Mouse (Mus musculus): ENCODE measurements at regions not wholly inside any gene's neighbourhood (a gene's known extent, or its start where the extent isn't known, plus 50 kb on each side); places are given as distances from the start of the nearest gene placed in this dataset.
A peak's percentile ranks its signal among the peaks of the same experiment; 100 is the strongest.
"Not testable (repeated sequence)": the region's sequence is repeated elsewhere in the genome, so short reads cannot be mapped to it uniquely, and the experiment has no call there.

DNA sequence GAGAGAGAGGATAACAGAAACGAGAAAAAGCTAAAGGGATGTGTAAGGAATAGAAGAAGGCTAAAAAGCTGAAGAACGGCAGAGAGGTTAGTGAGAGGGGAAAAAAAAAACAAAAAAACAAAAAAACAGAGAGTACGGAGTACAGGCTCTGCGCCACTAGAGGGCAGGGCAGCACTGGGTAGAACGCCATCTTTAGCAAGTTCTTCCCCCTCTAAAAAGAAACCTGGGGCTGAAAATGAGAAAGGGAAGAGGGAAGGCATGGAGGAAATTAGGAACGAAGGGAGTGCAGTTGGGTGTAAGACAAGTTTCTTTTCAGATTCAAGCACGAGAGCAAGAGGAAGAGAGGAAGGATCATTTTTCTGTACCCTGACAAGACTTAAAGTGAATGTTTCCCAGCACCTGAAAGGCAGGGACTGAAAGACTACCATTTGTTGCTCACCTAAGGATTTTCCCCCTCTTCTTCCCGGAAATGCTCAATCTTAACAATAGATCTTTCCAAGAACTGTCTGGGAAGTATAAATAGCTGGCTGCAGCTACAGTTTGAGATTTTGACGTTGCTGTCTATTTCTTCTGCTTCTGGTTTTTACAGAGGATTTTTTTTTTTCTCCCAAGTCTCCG is 195.6 kb downstream of the Fam198b start:
- peak; percentile 77 to 85 for DNase-seq

GRCm38 (mm10) chr3:80081210-80081609 is 196.9 kb downstream of the Fam198b start:
- no peak for DNase-seq

- DNase-seq, result no peak
These were observed 198.6 kb downstream of the Fam198b start for GRCm38 (mm10) chr3:80082780-80083519.

DNA sequence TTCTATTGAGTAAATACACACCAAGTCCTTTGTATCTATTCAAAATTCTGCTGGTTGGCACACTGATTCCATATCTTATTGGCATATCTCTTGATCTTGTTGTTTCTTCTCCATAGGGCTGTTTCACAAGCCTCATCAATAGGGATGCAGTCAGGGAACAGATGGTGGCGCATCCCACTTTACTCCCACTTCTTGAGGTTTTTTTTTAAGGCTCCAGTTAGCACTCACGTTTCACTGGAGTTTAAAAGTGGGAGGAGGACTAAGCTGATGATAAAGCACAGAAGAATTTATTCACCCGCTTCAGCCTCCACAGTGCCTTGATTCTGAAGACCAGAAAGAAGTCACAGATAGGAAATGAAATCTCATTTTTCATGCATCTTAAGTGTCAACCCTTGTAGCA is 199.8 kb downstream of the Fam198b start:
- no peak for DNase-seq

DNA sequence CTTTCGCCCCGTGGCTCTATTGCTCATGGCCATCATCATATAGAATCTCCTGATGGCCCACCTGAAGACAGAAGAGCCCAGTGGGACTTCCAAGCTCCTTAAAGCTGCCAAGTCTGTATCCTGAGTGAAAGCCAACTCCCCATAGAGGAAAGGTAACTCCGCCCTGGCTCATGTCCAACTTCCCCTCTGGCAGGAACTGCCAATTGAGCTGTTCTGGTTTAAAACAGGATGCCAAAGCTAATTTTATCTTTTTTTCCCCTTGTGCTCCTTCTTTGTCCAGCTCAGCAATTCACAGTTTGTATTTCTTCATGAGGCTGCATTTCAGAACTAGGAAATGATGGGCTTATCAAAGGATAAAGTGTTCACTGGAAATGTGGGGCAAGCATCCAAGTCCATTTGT is 215.3 kb downstream of the Fam198b start:
- DNase-seq, result peak; percentile 43 to 55

GRCm38 (mm10) chr3:80120177-80120736 is 235.9 kb downstream of the Fam198b start:
- no peak for DNase-seq

GRCm38 (mm10) chr3:80123666-80124065 is 239.3 kb downstream of the Fam198b start:
- DNase-seq, result no peak

DNA sequence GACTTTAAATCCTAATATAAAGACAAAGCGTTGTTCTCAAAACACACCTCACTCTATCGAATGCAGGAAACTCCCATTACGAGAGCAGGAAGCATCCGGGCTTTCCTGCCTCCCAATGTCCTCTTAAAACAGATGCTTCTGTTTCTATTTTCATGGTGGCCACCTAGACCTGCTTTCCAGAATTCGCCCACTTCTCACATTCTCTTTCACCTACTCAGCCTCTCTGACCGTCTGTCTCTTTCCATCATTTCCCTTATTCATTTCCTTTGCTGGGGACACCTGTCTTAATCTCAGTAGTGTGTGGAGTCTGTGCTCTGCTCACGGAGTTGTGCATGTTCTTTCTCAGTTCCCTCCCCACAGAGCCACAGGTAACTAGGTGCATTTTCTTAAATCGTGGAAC is 240.3 kb downstream of the Fam198b start:
- no peak for DNase-seq

DNA sequence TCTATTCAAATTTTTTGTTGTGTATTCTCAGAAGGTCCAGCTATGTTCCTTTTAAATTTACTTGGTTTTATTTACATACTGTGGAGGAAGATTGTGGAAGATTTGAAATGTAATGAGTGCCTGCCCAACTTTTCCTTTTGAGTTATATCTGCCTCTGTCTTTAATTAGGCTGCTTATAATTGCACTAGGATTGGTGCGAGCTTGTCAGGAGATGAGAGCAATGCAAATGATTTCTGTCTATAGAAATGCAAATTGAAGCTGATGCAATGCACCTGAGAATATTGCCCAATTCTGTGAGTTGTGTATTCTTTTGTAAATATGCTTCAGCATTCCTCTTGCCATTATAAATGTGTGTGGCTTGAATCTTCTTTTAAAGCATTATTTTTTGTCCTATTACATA is 257.4 kb downstream of the Fam198b start:
- no peak for DNase-seq

DNA sequence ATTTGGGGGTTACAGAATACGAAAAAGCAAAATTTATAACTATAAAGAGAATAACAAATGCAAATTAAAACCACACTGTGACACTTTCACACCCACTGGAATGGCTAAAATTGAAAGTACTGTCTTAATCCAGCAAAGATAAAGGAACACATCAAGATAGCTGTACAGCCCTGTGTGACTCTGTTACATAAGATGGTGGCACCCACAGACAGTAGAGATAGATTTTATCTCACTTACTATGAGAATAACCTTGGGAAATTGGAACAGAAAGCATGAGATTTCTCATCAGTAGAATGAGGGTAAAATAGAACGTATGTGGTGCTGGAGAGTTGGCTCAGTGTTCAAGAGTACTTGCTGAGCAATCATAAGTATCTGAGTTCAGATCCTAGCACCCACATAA is 276.1 kb downstream of the Fam198b start:
- DNase-seq, result no peak

GRCm38 (mm10) chr3:80181749-80182148 is 297.4 kb downstream of the Fam198b start:
- no peak for DNase-seq

GRCm38 (mm10) chr3:80182161-80182560 is 297.8 kb downstream of the Fam198b start:
- not testable (repeated sequence) for DNase-seq

DNA sequence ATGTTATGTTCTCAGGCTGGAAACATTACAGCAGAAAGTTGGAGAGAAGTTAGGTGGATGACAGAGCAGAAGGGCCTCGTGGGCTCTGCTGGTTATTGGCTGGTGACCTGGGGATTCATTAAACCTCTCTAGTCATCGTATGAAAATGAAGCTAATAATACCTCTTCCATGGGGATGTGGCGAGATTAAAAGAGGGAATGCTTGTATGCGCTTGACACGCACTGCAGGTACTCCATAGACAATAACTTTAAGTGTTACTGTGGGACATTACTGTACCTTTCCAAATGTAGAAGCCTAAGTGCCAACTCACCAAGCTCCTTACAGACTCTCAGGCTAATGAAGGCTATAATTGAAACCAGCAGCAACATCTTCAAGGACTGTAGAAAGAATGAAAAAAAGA is 303.1 kb downstream of the Fam198b start:
- DNase-seq, result no peak

DNA sequence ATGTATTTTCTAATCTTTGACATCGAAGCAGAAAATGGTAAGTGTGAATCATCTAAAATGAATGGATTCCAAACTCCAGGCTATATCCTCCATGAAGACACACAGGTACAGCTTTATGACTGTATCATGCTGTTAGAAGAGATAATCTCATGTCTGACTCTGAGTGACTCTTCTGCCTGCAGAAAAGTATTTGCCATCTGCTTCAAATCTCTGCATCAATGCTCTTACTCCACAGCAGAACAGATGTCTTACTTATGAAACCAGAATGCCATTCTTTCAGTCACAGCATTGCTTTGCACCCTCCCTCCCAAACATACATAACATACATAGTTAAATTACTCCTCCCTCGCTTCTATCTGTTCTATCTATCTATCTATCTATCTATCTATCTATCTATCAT is 316.6 kb downstream of the Fam198b start:
- no peak for DNase-seq

- peak; percentile 34 to 65 for DNase-seq
These were observed 320.5 kb downstream of the Fam198b start for GRCm38 (mm10) chr3:80204821-80205220.

DNA sequence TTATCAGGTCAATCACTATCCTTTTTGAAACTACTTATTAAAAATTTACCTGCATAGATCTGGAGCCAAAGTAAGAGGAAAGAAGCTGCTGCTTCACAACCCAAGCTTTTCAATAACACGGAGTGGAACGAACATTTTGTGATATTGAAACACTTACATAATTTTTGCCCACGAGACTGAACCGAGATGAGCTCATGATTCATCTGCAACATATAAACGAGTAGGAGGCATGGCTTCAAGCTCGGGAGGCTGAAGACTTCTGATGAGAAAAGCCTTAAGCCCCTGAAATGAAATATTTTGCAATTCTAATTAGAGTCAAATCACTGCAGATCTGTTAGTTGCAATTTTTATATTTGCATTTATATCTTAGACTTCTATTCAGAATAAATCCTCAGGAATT is 321.0 kb downstream of the Fam198b start:
- no peak for DNase-seq

DNA sequence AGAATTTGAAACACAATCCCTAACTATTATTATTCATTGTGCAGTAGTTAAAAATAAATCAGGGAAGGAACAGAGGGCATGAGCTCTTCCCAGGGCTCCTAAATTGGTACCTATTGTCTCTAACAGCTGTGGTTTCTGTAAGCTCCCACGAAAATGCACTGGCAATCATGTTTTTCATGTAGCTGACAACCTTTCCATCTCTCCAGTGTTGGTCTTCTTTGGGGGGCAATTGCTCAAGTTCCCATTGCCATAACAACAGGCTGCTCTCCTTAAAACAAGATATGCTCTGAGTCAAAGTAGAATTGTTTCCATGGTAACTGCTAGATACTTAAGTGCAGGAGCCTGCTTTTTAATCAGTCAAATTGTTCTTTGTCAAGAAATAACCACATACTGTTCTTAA is 322.7 kb downstream of the Fam198b start:
- no peak for DNase-seq

DNA sequence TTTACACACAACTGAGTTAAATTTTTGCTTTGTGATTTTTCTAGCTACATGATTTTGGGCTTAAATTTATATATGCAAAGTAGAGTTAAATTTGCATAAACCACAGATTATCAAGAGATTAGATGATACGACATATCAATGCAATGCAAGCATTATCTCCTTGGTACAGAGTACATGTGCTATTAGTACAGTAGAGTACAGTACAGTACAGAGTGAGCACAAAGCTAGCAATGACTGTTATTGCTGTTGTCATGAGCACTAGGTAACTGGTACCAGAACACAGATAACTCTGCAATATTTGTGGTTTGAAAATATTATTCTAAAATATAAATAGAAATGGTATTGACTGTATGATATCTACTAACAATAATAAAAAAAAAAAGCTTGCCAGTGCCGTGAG is 323.7 kb downstream of the Fam198b start:
- DNase-seq, result no peak

DNA sequence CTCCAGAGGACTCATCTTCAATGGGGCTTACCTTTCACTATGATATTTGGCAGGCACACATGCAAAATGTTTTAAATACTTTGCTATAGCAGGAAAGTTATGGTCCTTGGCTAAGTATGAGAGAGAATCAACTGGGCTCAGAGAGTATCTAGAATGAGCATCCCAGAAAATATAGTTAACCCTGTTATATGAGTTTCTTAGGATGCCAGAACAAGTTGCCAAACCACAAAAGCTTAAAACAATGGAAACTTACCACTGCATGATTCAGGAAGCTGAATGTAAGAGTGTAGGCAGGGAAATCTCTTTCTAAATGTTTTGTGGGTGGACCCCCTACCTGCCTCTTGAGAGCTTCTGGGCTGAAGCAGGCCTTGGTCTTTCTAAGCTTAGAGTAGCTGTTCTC is 325.3 kb downstream of the Fam198b start:
- DNase-seq, result no peak

- no peak for DNase-seq
These were observed 327.2 kb downstream of the Fam198b start for GRCm38 (mm10) chr3:80211323-80212109.

- DNase-seq, result no peak
These were observed 364.3 kb downstream of the Fam198b start for GRCm38 (mm10) chr3:80248611-80249010.

DNA sequence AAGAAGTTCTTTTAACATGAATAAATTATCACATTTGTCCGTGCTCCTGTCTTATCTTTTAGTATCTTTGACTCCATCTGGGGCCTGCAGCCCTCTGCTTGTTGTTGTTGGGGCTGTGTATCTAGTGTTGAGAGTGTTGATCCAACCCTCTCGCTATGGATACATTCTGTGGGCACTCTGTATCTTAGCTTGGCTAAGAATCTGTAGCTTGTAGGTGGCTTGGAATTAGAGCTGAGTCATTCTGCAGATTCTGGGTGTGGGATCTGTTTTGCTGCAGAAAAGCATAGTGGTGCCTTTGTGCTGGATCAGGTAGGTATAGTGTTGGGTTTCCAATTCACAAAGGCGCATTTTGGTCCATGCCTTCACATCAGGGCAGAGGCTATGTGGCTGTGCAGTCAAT is 365.6 kb downstream of the Fam198b start:
- DNase-seq, result no peak

- no peak for DNase-seq
These were observed 371.0 kb downstream of the Fam198b start for GRCm38 (mm10) chr3:80255304-80255703.

Data from adrenal gland, postnatal 36 days (tissue).